Mouse (Mus musculus) brain, adult 2 months (tissue): ENCODE measurements at regions not wholly inside any gene's neighbourhood (a gene's known extent, or its start where the extent isn't known, plus 50 kb on each side); places are given as distances from the start of the nearest gene placed in this dataset.

Experiments used
- DNase-seq: peaks from one replicate; pipeline ENCODE4 v3.0.0; 2011; ENCODE audit warnings: low read depth, low spot score

DNA sequence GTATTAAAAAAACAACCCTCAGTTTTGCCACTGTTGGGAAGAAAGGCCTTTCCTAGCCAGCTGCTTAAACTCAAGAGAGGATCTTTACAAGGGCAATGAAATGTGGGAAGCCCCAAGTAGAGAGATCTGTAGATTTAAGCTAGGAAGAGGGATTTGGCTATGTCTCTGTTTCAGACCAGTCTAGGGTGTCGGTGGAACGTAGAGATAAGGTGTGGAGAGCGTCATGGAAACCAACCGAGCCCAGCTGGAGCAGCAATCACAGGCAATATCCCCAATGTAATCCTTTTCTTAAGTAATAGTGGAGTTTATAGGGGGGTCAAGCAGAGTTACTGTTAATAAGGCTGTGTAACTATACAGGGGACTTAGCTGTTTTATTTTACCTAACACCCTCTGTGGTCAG, 204.6 kb upstream of the Mme start:
- DNase-seq: no peak

DNA sequence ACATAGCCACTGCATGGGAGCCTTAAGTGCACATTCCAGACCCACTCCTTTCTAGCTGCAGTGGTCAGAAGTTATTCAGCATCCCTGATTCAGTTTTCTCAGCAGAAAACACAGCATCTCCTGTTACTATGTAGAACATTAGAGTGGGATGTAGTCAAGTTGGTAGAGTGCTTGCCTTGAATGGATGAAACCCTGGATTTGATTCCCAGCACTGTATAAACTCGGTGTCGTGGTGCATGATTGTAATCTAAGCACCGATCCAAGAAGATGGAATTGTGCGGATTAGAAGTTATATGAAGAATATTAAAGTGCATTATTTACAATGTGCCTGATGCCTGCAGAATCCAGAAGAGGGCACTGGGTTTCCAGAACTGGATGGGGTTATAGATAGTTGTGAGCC, 170.6 kb upstream of the Mme start:
- DNase-seq: no peak

GRCm38 (mm10) chr3:63073051-63073450, 168.3 kb upstream of the Mme start:
- DNase-seq: peak; percentile 3

- no peak for DNase-seq
Measured at GRCm38 (mm10) chr3:63078181-63078580, 163.2 kb upstream of the Mme start.

DNA sequence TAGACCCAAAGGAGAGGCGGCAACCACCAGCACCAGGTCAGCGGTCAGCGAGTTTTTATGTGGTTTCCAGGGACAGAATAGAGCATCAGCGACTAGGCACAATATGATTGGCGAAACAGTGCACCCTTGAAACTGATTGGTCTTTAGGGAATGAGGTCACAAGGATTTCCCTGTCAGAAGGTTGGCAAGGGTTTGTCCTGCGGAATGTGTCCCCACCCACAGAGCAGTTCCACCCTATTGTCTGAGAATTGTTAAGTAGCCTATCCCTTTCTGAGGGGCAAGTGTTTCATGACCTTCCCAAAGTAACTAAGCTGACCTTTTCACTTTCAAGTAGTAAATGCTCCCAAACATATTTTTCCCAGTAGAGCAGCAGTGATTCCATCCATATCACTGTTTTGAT, 159.2 kb upstream of the Mme start:
- no peak for DNase-seq

DNA sequence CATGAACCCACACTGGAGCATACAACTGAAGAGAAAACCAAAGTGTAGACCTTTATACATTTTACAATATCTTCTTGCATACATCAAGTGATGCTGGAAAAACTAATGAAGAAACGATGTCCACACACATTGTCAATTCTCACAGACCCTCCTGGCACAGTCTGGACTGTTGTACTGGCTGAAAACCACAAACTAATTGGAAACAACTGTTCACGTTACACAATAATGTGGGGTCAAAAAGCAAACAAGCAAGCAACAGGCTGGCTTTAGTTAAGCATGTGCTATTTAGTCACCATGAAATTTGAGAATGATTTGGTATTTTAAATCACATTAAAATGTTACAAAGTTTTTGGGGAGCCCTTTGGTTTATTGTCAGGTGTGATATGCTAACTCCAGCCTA, 155.9 kb upstream of the Mme start:
- DNase-seq: no peak

DNA sequence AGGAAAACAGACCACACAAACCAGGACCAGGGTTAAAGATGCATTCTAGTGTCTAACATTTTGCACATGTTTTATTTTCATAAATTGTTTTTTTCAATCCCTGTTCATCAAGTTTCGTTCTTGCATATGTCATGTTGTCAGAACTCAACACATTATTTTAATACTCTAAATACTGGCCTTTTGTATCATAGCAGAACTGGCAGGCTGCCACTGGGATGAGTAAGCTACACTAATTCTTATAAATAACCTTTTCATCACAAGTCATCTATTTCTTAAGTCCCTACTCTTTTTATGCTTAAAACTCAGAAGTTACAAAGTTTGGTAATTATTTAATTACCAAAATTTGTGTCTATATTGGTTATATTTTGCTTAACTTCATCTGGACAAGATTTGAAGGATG, 148.4 kb upstream of the Mme start:
- DNase-seq: peak; percentile 6

DNA sequence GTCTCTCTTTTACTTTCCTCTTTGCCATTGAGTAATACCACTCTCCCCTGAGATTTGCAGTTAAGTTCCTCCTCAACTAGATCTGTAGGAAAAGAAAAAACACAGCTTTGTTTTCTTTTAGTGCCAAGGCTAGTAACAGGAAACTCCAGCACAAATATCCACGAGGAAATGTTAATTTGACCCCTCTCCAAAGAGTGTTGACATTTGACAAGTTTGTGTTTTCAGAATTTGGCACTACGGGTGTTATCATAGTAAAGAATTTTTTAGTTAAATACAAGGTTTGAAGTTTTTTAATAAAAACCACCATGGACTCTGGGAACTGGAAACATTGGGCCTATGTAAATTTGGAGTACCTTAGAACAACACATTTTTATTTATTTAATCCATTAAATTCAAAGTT, 126.1 kb upstream of the Mme start:
- DNase-seq: no peak

DNA sequence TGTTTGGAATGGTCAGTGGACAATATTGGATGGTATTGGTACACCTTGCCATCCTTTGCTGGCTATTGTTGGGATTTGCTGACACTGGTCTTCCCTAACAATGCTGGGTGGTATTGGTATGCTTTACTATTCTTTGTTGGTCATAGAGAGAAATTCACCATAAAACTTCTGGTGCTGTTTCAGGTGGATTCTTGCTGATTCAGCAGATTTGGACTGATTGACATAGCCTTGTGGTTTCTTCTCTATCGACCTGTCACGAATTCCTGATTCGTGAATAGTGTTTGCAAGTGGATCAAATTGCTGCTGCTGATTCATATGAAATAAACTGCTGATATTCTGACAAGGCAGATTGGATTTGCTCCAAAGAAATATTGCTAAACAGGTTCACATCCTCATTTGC, 109.5 kb upstream of the Mme start:
- DNase-seq: no peak

DNA sequence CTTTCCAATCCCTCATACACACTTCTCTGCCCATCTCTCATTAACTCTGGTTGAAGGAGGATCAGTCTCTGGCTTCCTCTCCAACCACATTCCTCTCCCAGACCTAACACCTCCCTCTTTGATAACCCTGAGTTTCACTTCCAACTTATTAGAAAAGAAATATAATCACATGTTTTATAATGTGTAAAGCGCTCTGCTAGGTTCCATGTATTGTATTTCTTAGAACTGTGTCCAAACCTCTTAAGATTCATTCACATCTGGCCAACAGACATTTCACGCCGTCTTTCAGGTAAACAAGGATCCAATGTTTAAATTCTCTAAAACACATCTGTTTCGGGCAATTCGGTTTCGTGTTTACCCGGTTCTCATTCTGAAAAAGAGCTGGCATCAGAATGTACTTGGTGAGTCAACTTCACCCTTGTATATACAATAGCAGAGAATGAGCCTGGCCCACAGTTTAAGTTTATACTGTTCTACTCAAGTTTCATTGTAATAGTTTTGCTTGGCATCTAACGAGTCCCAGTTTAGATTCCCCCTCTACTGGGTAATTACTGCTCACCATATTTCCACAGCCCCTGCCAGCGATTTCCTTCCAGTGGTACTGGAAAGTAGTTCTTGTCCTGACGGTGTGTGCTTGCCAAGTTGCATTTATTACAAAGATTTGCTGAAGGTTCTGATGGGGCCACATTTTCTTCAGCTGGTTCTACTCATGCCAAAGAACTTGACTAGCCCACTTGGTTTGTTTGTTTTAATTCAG, 103.8 kb upstream of the Mme start:
- DNase-seq: peak; percentile 1

DNA sequence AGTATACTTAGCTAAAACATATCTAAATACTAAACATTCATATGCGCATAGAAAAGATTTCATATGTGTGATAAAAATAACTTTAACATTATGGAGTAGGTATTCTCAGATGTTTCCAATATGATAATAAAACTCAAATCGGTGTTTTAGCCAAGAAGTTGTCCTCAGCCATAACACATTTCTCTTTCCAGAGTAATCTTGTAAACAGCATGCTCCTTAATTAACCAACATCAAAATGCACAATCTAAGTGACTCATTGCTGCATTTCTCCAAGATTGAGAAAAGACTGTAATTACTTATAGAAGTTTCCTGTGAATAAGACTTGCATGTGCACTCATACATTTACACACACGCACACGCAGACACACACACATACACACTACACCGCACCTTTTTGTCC, 95.1 kb upstream of the Mme start:
- DNase-seq: peak; percentile 6

DNA sequence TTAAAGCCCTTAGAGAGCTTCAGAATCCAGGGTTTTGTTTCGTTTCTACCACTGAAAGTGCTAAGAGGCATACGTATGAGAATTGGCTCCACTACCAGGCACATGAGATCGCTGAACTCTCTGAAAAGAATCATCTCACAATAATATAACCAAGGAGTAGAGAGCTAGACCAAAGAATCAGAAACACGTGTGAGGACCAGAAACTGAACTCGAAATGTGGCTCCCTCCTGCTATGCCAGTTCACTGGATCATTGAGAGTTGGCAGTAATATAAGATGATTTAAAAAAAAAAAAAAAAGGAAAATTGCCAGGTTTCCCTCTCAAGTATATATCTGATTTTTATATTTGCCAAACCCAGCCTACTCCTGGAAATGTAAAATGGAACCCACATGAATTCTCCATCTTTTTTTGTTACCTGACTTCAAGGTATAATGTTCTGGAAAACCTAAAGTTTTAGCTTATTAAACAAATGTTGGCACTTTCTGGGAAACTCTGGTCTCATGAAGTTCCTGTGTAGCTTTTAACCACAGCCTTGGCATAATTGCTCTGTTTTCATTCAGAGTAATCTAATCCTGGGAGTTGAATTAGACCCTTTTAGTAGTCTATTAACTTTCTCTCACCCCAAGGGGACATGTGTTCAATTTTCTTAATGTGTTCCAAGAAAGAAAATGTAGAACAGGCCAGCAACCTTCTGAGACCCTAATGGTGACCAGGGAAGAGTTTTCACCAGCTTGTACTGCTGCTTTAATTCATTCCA, 58.7 kb upstream of the Mme start:
- DNase-seq: no peak

- peak; percentile 18 for DNase-seq
Measured at GRCm38 (mm10) chr3:63187836-63188440, 53.4 kb upstream of the Mme start.
